Mouse (Mus musculus) neural tube, embryonic 10.5 days (tissue): ENCODE results near the gene Ccl21b.
"Not testable (repeated sequence)": the region's sequence is repeated elsewhere in the genome, so short reads cannot be mapped to it uniquely, and the experiment has no call there.

ENCODE experiments used
- DNase-seq: peaks from one replicate; pipeline ENCODE4 v3.0.0-alpha.2; 2017; ENCODE audit warnings: low spot score; ENCODE audit errors: extremely low spot score

The Ccl21b gene

GRCm38 (mm10) chr4:42255467-42255866 lies at the start of gene Ccl21b:
Gene Ccl21b (plus strand): TSS chr4:42255767.
- DNase-seq = not testable (repeated sequence)

- DNase-seq = not testable (repeated sequence)
These were observed 15.2 kb upstream of the Ccl21b start, which contains the start of gene Gm10600 for GRCm38 (mm10) chr4:42240339-42240738. Gene Gm10600 (plus strand): TSS chr4:42240639.

GRCm38 (mm10) chr4:42293967-42294366 lies 38.4 kb downstream of the Ccl21b start, which contains the start of gene Gm21953:
Gene Gm21953 (plus strand): TSS chr4:42294267.
- not testable (repeated sequence) for DNase-seq
